Mouse (Mus musculus) spleen, postnatal 14 days (tissue): ENCODE data around the gene Rab37.

ENCODE experiments used
- DNase-seq, 2 experiments: peaks; one replicate each; pipeline ENCODE4 v3.0.0; 2021 to 2022; ENCODE audit warnings: low spot score in 2 of 2

Gene Rab37

DNA sequence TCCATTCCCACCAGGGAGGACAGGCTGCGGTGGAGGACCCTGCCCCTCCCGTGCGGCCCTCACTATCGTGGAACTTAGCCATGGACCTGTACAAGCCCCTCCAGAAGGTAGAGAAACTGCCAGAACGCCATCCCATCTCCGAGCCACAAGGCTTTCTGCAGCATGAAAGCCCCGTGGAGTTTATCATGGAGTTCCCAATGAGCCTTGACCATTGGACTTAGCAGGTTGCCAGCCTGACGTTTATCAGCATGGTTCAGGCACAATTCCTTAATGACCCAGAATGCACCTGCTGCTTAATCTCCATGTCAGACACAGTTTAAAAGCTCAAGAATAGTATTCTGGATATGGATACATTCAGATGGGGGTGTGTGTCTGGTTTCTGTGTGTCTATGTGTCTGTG lies 6.2 kb upstream of the Rab37 start:
- no peak for DNase-seq

DNA sequence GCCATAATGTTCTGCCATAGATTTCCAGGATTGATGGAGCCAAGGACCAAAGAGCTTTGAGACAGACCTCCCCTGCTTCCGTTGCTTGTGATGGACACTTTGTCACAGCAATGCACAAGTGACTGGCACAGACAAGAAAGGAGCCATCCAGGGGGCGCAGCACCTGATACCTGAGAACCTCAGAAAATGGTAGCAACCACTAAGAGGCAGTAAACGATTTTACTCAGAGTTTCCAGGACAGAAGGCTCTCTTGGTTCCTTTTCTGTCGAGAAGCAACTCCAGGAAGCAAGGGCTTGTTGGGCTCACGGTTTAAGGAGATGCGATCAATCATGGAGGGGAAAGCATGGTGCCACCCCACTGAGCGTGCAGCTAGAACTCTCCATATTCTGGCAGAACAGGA lies 5.0 kb upstream of the Rab37 start:
- no peak for DNase-seq

DNA sequence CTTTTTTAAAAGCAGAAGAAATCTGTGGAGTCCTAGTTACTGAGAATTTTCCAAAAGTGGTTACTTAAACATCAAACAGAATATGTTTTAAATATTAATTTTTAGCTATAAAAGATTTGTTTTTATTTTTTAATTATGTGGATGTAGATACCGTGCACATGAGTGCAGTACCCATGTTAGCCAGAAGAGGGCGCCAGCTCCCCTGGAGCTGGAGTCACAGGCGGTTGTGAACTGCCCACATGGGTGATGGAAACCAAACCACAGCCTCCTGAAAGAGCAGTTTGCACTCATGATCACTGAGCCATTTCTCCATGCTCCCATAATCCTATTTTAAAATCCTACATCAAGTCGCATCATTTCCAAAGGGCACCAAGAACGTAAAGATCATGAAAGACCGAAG lies 1.4 kb upstream of the Rab37 start:
- DNase-seq, result no peak

DNA sequence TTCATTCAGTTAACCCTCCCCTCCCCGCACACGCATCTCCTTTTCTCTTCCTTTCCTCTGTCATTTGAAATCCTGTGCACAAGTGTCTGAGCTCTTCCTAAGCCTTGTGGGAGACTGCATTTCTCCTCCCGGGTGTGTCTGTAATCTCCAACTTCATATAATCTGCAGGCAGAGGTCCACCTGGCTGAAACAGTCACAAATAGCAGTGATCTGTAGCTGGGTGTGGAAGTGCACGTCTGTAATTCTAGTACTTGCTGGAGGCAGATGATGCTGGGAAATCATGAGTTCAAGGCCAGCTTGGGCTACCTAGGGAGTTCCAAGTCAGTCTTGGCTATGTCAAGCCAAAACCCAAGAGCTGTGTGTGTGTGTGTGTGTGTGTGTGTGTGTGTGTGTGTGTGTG lies 909 bp downstream of the Rab37 start:
- no peak for DNase-seq

DNA sequence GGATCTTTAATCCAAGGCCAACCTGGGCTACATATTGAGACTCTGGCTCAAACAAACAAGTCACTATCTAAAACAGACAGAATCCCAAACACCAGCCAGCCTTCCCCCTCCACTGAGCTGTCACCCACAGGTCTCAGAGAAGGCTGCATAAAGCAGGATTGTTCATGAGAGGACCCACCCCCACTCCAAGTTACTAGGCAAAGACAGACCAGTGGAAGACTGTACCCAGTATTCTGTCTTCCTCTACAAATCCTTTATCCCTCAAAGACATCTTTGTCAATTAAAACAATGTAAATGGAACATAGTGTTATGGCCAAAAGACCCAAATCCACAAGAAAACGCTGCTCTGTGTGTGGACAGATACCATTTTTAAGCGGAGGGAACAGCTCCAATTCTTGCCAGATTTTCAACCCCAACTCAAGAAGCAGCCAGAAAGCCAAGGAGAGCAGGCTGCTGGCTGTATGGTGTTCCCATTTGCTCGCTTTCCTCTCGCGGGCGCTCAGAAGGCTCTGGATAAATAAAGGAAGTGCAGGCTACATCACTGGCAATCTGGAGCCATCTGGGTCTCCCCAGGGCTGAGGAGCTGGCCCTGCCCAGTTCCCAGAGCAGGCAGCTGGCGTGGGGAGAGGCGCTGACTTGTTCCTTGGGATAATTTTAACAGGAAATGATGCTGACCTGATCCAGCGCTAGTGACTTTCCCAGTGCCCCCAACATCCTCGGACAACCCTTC lies 7.1 kb downstream of the Rab37 start:
- no peak for DNase-seq

DNA sequence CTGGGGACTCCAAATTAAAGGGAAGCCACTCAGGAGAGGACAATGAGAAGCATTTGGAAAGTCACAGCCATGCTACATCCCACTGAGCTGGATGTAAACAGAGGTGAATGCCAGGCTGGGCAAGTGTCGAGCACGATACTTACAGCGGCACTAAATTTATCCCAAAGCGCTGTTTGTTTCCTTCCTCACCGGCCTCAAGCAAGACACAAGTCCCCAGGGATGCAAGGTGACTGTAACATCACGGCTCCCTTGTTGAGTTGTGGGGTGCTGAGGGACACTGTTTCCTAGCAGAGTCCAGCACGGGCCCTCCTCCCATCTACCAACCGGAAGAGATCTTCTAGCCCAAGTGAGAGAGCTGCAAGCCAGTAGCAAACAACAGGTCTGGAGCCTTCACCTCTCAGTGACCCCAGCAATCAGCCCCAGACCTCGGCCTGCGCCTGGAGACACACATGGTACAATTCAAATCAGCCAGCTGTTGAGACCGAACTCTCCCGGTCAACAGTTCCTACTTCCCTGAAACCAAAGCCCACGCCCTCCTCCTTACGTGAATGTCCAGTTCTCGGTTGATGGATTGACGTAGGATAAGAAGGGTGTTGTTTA lies 8.1 kb downstream of the Rab37 start:
- no peak for DNase-seq

DNA sequence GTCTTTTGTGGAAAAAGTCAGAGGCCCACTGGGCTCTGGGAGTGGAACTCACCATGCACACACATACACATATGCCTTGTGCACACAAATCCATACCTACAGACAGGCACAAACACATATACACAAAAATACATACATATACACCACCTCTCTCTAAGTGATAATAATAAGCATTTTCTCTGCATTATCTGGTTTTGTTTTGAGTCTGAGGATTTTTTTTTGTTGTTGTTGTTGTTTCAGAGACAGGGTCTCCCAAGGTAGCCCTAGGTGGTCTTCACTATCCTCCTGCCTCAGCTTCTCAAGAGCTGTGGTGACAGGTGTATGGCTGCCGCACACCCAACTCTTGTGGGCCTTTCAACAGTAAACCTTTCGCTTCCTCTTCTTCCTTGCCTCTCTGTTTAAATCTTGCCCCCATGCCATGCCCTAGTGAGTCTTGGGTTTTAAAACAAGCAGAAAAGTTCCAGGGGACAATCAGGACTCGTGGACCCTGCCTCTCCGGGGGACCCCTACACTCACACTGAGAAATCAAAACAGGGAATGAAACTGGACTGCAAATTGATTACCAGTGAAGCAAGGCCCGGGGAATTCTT lies 8.9 kb downstream of the Rab37 start:
- DNase-seq, result no peak

DNA sequence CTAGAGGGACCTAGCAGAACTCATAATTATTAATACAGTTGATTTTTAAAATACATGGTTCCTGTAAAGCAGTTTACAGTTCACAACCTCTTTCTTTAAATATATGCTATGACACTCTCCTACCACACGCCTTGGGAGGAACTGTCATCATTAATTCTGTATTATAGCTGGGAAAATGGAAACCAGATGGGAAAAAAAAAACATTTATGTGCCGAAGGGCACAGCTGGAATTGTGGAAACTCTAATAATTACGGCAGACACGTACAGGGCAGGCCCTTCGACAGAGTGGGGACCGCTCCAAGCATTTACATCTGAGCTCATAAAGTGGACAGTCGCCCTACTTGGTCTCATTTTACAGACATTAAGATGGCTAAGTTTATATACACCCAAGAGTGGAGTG lies 9.5 kb downstream of the Rab37 start:
- DNase-seq, result no peak

DNA sequence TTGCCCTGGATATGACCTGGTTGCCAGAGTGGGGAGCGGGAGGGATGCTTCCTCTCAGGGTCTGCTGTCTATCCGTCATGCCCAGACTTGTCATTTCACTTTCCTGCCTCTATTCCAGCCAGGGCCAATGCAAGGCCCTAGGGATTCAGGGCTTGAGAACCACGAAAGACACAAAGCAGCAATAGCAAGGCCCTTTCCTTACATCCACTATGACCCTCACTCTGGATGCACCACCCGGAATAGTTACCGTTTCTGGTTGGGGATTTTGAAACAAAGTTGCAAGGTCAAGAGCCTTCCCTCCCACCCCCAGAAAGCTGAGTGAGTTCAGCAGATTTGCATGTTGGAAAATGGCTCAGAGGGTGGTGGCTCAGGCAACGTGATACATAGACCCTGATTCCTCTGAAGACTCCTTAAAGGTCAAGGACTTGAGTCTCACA lies 10.4 kb downstream of the Rab37 start:
- DNase-seq, result no peak

DNA sequence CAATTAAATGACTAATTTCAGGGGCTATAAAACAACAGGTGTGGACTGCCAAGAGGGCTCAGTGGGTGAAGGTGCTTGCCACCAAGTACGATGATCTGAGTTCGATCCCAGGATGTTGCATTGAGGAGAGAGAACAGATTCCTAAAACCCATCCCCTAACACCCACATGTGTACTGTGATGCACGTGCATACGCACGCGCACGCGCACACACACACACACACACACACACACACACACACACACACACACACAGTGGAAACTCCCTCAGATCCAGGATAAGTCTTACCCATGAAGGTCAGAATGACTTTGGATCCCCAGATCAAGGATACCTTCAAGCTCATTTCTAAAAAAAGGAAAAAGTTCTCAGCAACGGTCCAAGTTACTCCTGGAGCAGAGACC lies 10.9 kb downstream of the Rab37 start:
- no peak for DNase-seq

DNA sequence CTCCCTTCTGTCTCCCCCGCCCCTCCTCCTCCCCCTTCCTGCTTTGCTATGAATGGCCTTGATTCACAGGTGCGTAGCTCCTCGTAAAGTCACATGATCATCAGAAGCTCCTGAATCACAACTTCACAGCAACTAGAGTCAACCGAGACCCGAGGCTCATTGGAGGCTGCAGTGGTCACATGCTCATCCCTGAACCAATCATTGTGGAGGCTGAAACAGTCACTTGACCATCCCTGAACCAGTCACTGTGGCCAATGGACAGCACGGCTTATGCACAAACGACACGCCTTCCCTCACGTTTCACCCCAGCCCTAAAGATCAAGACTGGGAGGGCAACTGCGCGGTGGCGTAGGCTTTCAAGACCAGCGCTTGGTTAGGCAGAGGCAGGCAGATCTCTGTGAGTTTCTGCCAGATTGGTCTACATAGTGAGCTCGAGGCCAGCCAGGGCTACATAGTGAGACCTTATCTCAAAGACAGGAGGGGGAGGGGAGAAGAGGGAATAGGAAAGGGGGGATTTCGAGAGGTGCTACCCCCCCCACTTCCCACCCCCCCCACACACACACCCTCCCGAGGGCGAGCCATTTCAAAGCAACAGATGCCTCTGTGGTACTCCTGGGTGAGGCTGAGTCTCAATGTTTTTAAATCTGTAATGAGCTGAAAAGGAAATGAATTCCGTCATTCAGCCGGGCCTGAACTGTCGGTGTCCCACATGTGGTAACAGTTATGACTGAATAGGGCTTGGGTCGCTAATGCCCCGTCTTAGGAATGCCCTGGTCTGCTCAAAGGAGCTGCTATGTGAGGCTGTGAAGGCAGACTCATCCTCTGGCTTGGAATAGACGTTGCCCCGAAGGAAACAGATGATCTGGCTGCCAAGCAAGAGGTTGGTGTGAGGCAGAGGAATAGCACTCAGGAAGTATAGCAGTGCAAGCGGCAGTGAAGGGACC lies 12.5 kb downstream of the Rab37 start:
- no peak for DNase-seq

DNA sequence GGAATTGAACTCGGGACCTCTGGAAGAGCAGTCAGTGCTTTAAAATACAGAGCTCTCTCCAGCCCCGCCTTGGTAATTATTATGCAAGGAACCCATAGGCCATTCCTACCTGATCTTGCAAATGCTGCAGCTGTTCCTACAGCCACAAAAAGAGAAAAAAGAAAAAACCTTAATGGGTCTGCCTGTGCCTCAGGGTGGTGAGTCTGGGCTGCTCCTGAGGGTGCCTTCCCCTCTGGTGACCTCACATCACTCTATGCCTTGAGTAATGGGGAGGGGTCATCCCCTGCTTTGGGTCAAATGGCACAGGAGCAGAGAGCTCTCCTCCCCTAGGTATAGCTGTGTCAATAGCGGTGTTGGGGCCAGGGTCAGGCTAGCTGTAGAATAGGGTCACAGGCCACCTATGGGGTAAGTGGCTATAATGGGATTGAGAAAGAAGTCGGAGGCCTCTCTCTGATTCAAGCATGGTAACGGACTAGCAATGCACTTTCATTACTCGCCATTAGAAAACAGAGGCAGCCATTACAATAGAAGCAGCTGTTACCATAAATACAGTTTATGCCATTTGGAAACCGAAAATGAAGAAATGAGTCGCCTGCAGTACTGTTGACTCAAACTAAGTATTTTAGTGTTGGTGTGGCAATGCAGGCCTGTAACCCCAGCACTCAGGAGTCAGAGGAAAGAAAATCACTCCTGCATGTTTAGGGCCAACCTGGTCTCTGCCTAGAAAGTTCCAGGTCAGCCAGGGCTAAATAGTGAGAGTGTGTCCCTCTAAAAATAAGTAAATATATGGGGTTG lies 13.7 kb downstream of the Rab37 start:
- DNase-seq, result no peak

DNA sequence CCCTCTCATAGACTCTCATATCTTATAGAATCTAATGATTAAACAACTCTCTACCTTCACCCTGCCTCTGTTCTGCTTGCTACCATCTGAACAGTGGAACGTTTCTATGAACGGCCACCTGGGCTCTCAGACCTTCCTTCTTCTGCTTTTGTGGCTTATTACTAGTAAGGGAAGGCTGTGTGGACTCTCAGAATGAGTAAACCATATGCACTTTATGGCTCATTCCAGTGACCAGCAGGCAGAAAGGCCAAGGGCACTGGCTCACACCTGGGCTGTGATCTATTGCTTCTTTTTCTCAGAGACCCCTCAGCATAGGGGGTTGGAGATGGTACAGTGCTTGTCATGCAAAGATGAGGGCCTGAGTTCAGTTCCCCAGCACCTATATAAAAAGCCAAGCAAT lies 15.4 kb downstream of the Rab37 start:
- DNase-seq, result no peak

DNA sequence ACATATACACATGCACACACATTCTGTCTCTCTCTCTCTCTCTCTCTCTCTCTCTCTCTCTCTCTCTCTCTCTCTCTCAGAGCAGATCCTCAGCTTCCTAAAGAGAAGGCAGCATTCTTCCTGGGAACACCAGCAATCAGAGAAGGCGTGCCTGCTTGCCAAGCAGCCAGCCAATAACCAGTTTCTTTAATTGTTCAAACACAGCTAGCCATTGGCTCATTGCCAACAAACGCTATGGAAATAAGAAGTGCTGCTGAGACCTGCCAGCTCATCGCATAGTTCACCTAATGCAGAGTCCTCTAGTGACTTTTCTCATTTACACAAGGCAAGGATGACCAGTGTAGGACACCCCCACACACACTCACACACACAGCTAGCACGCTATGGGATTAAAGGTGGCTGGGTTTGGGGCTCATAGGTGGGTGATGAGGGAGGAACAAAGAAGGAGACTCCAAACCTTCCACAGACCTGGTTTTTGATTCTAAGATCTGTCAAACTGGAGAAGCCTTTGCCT lies 16.2 kb downstream of the Rab37 start:
- no peak for DNase-seq

DNA sequence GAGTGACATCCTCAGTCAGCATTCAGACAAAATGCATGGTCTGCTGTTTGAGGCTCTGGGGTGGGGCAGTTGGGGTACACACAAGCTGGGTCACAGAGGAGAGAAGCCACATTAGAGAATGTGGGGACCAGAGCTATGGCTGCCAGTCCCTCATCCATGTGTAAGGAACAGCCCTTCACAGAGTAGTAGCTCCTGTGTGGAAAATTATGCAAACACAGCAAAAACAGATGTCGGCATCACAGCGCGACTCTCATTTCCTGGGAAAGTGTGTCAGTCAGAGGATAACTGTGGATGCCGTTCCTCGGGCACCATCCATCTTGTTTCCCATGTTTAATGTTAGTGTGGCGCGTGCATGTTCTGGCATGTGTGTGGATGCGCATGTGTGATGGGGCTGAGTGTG lies 16.9 kb downstream of the Rab37 start:
- DNase-seq, result no peak

DNA sequence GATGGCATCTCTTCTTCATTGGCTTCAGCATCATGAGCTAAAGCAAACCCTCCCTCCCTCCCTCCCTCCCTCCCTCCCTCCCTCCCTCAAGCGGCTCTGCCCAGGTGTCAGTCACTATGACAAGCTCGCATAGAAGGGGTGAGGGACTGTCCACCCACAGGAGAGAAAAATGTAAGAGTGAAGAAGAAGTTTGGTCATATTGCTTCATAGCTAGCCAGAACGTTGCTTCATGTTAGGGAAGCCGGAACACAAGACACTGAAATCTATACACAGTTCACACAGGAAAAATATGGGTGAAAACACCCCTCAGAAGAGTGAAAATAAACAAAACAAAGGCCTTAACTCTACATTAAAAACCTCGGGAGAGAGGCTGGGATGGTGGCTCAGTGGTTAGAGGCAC lies 19.0 kb downstream of the Rab37 start:
- no peak for DNase-seq

DNA sequence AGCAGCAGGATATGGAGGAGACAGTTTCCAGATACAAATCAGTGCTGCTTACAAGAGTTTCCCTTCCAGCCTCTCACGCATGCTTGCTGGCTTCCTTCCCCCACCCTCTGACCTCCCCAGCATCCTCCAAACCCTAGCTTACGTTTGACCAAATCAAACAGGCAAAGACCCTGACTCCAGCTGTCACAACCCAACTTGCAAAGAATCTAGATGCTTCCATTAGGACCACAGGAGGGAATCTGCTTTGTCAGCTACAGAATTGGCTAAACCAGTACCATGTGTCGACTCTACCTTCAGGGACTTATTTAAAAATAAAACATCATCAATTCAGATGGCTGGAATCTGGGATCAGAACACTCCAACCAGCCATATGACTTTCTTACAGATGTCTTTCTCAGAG lies 21.0 kb downstream of the Rab37 start:
- no peak for DNase-seq

DNA sequence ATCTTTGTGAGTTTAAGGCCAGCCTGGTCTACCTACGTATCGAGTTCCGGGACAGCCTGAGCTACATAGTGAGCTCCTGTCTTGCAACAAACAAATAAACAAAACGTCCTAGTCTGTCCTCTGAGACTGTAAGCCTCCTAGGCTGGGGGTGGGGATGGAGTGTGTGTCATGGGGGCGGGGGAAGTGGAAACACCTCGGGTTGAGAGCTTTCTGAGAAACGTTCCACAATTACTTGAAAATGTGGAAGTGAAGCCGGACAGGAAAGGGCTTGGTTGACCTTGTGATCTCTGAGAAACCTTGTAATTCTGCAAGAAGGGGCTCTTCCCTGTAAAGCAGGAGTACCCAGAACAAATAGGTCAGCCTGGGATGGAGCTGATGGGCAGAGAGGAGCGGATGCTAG lies 28.2 kb downstream of the Rab37 start:
- no peak for DNase-seq

DNA sequence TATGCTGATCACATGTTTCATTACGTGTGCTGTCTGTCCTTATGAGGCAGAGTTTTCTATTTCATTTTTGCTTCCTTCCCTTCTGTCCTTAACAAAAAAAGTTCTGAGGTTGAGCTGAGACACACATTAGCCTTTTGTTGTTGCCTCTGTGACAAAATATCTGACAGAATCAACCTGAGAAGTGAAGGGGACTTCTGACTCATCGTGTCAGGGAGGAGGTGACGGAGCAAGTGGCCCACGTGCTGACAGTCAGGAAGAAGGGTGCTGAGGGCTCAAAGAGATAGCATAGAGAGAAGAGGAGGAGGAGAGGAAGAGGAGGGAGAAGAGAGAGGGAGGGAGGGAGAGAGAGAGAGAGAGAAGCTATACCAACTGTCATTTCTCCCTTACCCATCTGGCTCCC lies 37.3 kb downstream of the Rab37 start:
- no peak for DNase-seq

DNA sequence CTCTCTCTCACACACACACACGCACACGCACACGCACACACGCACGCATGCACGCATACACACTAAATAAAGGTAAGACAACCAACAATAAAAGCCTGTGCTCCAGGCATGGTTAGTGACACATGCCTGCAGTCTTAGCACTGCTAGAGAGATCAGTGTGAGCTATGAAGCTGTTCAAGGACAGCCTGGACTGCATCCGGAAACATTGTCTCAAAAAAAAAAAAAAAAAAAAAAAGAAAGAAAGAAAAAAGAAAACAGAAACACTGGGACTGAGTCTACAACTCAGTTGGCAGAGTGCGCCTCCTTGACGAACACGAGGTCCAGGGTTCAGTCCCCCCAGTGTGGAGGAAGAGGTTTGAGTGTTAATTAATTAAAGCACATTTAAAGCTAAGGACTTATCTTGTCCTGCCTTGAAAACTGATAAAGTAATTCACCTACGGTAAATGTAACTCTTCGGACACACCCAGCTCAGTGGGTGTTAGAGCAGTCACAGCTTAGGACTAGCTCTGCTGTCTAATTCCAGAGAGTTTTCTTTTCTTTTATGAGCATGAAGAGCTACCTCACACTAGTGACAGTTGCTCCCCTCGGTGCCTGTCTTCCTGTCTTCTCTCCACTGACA lies 38.4 kb downstream of the Rab37 start:
- no peak for DNase-seq
